Mouse (Mus musculus): ENCODE results near the gene Zfp213. TPM values are rescaled to one million over a fixed set of nuclear protein-coding genes. Genes with fewer than 3 reads are reported as not detected.
"Not testable (repeated sequence)": the region's sequence is repeated elsewhere in the genome, so short reads cannot be mapped to it uniquely, and the experiment has no call there.

The Zfp213 gene
- total and polyA plus RNA-seq, 2 experiments from 2014 or later, result 10.3 to 28.1 TPM

DNA sequence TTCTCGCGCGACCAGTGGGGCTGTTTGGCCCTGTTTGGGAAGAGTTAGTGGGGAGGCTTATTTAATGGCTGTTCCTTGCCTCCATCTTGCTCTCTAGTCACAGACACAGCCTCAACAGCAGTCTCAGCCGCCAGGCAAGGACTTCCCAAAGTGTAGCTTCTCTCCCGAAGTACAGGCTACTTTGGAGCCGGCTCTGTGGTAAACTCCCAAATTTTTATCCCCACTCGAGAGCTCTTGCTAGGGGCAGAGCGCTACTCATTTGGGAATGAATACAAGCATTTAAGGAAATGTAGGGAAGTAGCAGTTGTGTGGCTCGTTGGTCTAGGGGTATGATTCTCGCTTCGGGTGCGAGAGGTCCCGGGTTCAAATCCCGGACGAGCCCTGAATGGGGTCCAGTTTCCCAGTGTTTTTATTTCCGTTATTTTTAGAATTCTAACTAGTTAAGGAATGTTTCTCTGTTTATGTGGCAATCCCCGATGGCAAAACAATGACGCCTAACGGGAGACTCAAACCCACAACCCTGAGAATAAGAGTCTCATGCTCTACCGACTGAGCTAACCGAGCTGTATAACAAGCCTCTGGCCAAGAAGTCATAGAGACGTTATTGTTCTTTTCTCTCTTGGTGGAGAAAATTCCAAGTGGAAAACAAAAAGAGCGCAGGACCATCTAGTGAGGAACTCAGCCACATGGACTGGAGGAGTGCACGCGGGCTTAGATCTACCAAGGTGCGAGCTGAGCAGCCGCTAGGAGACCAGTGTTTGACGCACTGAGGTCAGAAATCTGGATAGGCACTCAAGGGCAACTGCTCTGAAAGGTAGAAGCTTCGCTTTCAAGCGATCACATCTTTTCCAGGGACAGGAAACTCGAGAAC, 23.2 kb downstream of the Zfp213 start:
- DNase-seq (ENCODE audit: low spot score), result no peak
- H3K36me3 ChIP-seq (ENCODE audit: insufficient read depth, low read length), result no peaks in the 10 kb centered on the region
- no peak overlapping the region for H3K27ac ChIP-seq
- peaks cover 11% of the 10 kb centered on the region; the same call in 1 of the 2 replicates for H3K27me3 ChIP-seq (ENCODE audit: insufficient read depth, low read length)
- no peak for TF ChIP-seq CTCF (IDR thresholded peaks at IDR 0.05; ENCODE audit: low read depth)
- WGBS, result 15% methylated on average over 31 of the region's 31 CpGs
- H3K9me3 ChIP-seq (ENCODE audit: low read length), result no peaks in the 10 kb centered on the region
- H3K4me1 ChIP-seq (ENCODE audit: insufficient read depth, low read length), result no peaks in the 10 kb centered on the region
- no peak overlapping the region for H3K9ac ChIP-seq (replicated peaks; ENCODE audit: low read length)
- ATAC-seq, result peak; percentile 44
- peak overlapping the region; percentile 29 for H3K4me2 ChIP-seq (ENCODE audit: low read depth, low read length)
- peak overlapping the region; percentile 18; the same call in 1 of the 2 replicates for H3K4me3 ChIP-seq (ENCODE audit: low read length)

DNA sequence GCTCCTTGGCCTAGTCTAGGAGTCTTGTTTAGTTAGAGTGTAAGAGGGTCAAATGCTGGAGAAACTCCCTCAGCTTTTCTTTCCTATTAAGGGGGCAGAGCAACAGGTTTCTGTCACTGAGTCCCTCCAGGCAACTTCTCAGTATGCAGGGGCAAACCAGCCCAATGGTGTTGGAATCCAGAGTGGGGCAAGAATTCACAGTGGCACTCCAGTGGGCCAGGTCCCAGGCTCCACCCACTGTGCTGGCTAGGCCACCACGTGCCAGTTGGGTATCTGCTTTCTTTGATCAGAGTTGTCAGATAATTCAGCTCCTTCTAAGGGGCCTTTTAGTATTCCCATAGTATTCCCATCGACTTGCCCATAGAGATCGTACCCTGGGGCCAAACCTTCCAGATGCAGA, 23.9 kb downstream of the Zfp213 start:
- no peak overlapping the region for H3K4me3 ChIP-seq (ENCODE audit: low read length)
- peaks cover 11% of the 10 kb centered on the region; the same call in 1 of the 2 replicates for H3K27me3 ChIP-seq (ENCODE audit: insufficient read depth, low read length)
- ATAC-seq (no peak), DNase-seq (ENCODE audit: low spot score) (no peak)
- H3K9ac ChIP-seq (replicated peaks; ENCODE audit: low read length), result no peak overlapping the region
- no peak overlapping the region for H3K4me2 ChIP-seq (ENCODE audit: low read depth, low read length)
- no peaks in the 10 kb centered on the region for H3K9me3 ChIP-seq (ENCODE audit: low read length)
- H3K27ac ChIP-seq, result no peak overlapping the region
- TF ChIP-seq CTCF (IDR thresholded peaks at IDR 0.05; ENCODE audit: low read depth), result no peak
- no peaks in the 10 kb centered on the region for H3K36me3 ChIP-seq (ENCODE audit: insufficient read depth, low read length)
- no peaks in the 10 kb centered on the region for H3K4me1 ChIP-seq (ENCODE audit: insufficient read depth, low read length)
- WGBS, result 42% methylated on average over 3 of the region's 3 CpGs

DNA sequence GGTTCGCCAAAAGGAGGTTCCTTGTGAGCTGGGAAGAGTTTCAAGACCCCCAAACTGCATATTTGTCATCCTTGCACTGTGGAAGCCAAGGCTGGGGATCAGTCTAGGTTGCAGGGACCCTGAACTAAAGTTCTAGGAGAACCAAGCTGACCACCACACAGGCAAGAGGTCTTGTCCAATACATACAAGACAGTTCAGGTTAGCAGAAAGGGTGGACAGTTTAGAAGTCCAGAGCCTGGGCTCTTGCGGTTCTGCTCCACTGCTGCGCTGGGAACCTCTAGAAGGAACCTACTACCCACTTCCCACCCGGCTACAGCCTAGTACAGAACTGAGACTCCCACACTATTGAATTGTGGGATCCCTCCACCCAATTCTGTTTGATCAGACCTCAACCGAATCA, 24.4 kb downstream of the Zfp213 start:
- no peak overlapping the region for H3K4me2 ChIP-seq (ENCODE audit: low read depth, low read length)
- no peak overlapping the region for H3K4me3 ChIP-seq (ENCODE audit: low read length)
- no peaks in the 10 kb centered on the region for H3K9me3 ChIP-seq (ENCODE audit: low read length)
- no peaks in the 10 kb centered on the region for H3K36me3 ChIP-seq (ENCODE audit: insufficient read depth, low read length)
- no peak overlapping the region for H3K27ac ChIP-seq
- no peak for TF ChIP-seq CTCF (IDR thresholded peaks at IDR 0.05; ENCODE audit: low read depth)
- H3K9ac ChIP-seq (replicated peaks; ENCODE audit: low read length), result no peak overlapping the region
- peaks cover 14% of the 10 kb centered on the region; the same call in 1 of the 2 replicates for H3K27me3 ChIP-seq (ENCODE audit: insufficient read depth, low read length)
- ATAC-seq (no peak), DNase-seq (ENCODE audit: low spot score) (no peak)
- H3K4me1 ChIP-seq (ENCODE audit: insufficient read depth, low read length), result no peaks in the 10 kb centered on the region
- WGBS, result 93% methylated on average over 5 of the region's 5 CpGs

DNA sequence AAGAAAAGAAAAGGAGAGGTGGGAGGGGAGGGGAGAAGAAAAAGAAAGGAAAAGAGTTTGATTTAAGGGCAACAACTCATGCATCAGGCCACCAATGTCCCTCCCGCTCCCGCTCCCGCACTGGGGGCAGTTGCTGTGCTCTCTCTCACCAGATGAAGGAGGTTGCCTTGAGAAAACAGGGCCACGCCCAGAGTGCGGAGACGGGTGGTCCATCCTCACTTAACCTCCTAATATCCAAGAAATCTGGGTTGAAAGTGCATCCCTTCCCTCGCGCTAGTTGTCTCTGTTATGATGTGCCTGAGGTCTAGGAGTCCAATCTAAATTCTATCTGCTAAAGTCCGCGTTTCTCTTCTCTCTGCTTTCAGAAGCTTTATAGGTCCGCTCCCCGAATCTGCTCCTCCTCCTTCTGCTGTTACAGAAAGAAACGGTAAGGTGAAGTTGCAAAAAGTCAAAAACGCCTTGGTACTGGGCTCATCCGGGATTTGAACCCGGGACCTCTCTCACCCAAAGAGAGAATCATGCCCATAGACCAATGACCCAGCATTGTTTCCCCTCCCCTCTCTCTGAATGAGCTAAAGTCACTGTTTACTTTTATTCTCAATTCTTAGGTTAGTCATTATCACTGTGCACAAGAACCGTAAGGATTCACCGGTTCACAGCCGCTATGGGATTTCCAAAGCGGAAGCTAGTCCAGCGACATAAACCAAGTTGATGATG, 25.6 kb downstream of the Zfp213 start:
- H3K27me3 ChIP-seq (ENCODE audit: insufficient read depth, low read length), result peaks cover 14% of the 10 kb centered on the region; the same call in 1 of the 2 replicates
- no peaks in the 10 kb centered on the region for H3K9me3 ChIP-seq (ENCODE audit: low read length)
- H3K9ac ChIP-seq (replicated peaks; ENCODE audit: low read length), result 0 out of 2 replicates have a peak overlapping the region, but pooled peaks have one; percentile 26
- DNase-seq (ENCODE audit: low spot score) (no peak), ATAC-seq (no peak)
- peak overlapping the region; percentile 41 for H3K4me3 ChIP-seq (ENCODE audit: low read length)
- H3K27ac ChIP-seq, result no peak overlapping the region
- TF ChIP-seq CTCF (IDR thresholded peaks at IDR 0.05; ENCODE audit: low read depth), result no peak
- H3K4me1 ChIP-seq (ENCODE audit: insufficient read depth, low read length), result no peaks in the 10 kb centered on the region
- 7% methylated on average over 21 of the region's 21 CpGs for WGBS
- no peaks in the 10 kb centered on the region for H3K36me3 ChIP-seq (ENCODE audit: insufficient read depth, low read length)
- peak overlapping the region; percentile 64 for H3K4me2 ChIP-seq (ENCODE audit: low read depth, low read length)

DNA sequence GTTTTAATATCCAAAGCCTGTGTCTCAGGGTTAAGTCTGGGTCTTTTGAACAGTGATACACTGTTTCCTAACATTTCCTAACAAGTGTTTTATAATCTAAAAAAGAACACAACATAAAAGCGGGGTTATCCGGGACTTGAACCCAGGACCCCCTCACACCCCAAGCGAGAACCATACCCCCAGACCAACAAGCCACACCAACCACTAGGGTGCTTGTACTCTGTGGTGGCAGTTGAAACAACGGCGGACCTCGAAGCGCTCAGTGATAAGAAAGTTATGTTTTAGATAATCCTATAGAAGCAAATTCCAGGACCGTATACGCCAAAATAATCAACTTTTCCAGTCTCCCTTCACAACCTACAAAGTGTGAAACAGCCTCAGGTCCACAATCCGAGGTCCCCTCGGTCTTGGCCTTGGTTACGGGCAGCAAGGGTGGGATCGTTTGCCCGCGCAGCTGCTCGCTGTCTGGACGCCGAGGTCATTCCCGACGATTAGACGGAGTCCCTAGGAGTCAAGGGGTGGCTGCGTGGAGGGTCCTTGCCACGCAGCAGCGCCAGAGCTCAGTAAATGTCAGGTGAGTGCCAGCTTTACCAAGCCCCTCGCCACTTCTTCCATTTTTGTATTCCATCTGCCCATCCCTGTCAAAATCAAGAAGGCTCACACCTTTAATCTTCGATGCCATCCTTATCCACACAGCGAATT, 26.3 kb downstream of the Zfp213 start:
- no peak for TF ChIP-seq CTCF (IDR thresholded peaks at IDR 0.05; ENCODE audit: low read depth)
- no peak for DNase-seq (ENCODE audit: low spot score)
- peak overlapping the region; percentile 41 for H3K4me3 ChIP-seq (ENCODE audit: low read length)
- WGBS, result 5% methylated on average over 27 of the region's 27 CpGs
- ATAC-seq, result no peak
- no peaks in the 10 kb centered on the region for H3K9me3 ChIP-seq (ENCODE audit: low read length)
- H3K27ac ChIP-seq, result no peak overlapping the region
- no peaks in the 10 kb centered on the region for H3K36me3 ChIP-seq (ENCODE audit: insufficient read depth, low read length)
- H3K9ac ChIP-seq (replicated peaks; ENCODE audit: low read length), result no peak overlapping the region
- no peaks in the 10 kb centered on the region for H3K4me1 ChIP-seq (ENCODE audit: insufficient read depth, low read length)
- H3K4me2 ChIP-seq (ENCODE audit: low read depth, low read length), result peak overlapping the region; percentile 64
- peaks cover 14% of the 10 kb centered on the region; the same call in 1 of the 2 replicates for H3K27me3 ChIP-seq (ENCODE audit: insufficient read depth, low read length)

DNA sequence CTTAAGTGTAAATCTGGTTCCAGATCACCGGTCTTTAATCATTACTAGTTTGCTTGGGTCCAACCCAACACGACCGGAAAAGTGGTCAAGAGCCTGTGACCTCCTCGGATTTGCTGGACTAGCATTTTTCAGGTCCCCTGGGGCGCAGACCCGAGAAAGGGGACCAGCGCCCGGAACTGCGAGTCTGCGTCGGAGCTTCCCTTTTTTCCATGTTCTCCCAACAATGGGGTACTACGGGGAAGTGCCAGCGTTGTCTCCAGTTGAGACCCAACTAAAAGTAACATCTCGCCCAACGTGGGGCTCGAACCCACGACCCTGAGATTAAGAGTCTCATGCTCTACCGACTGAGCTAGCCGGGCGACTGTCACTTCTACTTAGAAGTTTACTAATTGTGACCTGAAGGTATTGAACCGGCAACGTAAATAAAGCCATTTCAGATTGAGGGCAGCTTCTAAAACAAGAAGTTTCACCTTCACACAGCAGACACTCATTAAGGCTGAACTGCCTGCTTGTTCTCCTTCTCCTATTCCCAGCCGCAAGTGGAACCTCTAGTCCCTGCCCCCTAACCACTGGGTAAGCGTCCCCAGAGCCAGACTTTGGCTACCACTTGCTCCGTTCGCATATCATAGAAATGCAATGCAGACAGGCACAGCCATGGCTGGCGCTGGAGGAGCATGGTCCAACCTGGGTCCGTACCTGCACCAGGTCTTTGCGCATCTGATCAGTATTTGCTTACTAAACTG, 28.8 kb downstream of the Zfp213 start:
- not testable (repeated sequence) for H3K9ac ChIP-seq (replicated peaks; ENCODE audit: low read length); H3K9me3 ChIP-seq (ENCODE audit: low read length); H3K4me2 ChIP-seq (ENCODE audit: low read depth, low read length); H3K36me3 ChIP-seq (ENCODE audit: insufficient read depth, low read length); ATAC-seq; H3K27ac ChIP-seq; DNase-seq (ENCODE audit: low spot score); H3K4me3 ChIP-seq (ENCODE audit: low read length); H3K4me1 ChIP-seq (ENCODE audit: insufficient read depth, low read length)
- H3K27me3 ChIP-seq (ENCODE audit: insufficient read depth, low read length), result peaks cover 14% of the 10 kb centered on the region; the same call in 1 of the 2 replicates
- WGBS, result 1% methylated on average over 17 of the region's 29 CpGs

DNA sequence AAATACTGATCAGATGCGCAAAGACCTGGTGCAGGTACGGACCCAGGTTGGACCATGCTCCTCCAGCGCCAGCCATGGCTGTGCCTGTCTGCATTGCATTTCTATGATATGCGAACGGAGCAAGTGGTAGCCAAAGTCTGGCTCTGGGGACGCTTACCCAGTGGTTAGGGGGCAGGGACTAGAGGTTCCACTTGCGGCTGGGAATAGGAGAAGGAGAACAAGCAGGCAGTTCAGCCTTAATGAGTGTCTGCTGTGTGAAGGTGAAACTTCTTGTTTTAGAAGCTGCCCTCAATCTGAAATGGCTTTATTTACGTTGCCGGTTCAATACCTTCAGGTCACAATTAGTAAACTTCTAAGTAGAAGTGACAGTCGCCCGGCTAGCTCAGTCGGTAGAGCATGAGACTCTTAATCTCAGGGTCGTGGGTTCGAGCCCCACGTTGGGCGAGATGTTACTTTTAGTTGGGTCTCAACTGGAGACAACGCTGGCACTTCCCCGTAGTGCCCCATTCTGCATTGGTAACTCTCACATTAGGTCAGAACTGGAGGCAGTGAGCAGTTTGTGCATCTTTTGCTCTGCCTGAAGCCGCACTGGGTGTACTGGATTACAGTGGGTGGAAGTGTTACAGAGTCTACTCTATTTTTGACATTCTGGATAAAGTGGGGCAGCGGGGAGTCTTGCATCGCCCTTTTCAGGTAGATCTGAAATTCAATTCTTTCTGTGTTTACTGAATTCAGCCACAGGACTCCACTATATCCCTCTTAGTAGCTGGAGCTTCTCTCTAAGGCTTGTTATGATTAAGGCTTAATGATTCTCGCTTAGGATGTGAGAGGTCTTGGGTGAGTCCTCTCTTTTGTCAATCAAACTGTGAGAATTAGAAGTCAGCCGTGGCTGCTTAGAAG, 30.2 kb downstream of the Zfp213 start:
- not testable (repeated sequence) for H3K9ac ChIP-seq (replicated peaks; ENCODE audit: low read length); H3K36me3 ChIP-seq (ENCODE audit: insufficient read depth, low read length); ATAC-seq; H3K27me3 ChIP-seq (ENCODE audit: insufficient read depth, low read length); H3K4me1 ChIP-seq (ENCODE audit: insufficient read depth, low read length); DNase-seq (ENCODE audit: low spot score); H3K4me2 ChIP-seq (ENCODE audit: low read depth, low read length); H3K9me3 ChIP-seq (ENCODE audit: low read length); H3K4me3 ChIP-seq (ENCODE audit: low read length); H3K27ac ChIP-seq
- 10% methylated on average over 9 of the region's 23 CpGs for WGBS

DNA sequence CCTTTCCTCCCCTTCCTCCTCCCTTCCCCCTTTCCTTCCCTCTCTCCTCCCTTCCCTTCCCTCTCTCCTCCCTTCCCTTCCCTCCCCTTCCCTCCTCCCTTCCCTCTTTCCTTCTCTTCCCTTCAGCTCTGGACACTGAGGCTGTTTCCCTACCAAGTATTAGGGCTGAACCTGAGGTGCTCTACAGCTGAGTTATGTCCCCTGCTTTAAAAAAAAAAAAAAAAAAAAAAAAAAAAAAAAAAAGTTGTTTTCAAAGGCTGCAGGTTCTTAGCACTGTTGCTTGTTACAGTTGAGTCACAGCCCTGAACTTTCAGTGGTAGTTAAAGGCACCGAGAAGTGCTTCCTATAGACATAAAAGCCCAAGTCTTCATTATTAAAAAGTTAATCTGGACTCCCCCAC, 32.6 kb downstream of the Zfp213 start:
- 31% methylated on average over 1 of the region's 1 CpGs for WGBS
- not testable (repeated sequence) for H3K36me3 ChIP-seq (ENCODE audit: insufficient read depth, low read length); H3K4me3 ChIP-seq (ENCODE audit: low read length); ATAC-seq; H3K27me3 ChIP-seq (ENCODE audit: insufficient read depth, low read length); H3K4me1 ChIP-seq (ENCODE audit: insufficient read depth, low read length); H3K9ac ChIP-seq (replicated peaks; ENCODE audit: low read length); H3K9me3 ChIP-seq (ENCODE audit: low read length); H3K27ac ChIP-seq; DNase-seq (ENCODE audit: low spot score); H3K4me2 ChIP-seq (ENCODE audit: low read depth, low read length)
